Mouse (Mus musculus) spleen, postnatal 4 days (tissue): ENCODE measurements at regions not wholly inside any gene's neighbourhood (a gene's known extent, or its start where the extent isn't known, plus 50 kb on each side); places are given as distances from the start of the nearest gene placed in this dataset.

ENCODE experiments used
- DNase-seq, 2 experiments: peaks; one replicate each; pipeline ENCODE4 v3.0.0; 2022; ENCODE audit warnings: low spot score in 2 of 2

GRCm38 (mm10) chr10:26434586-26434985 lies 58.8 kb upstream of the L3mbtl3 start:
- no peak for DNase-seq

GRCm38 (mm10) chr10:26440720-26441119 lies 64.9 kb upstream of the L3mbtl3 start:
- DNase-seq, result no peak

- DNase-seq, result no peak
These were observed 108.5 kb upstream of the L3mbtl3 start for GRCm38 (mm10) chr10:26484311-26484710.

GRCm38 (mm10) chr10:26491351-26491750 lies 115.6 kb upstream of the L3mbtl3 start:
- DNase-seq, result no peak

- DNase-seq, result no peak
These were observed 116.4 kb upstream of the L3mbtl3 start for GRCm38 (mm10) chr10:26492146-26492545.

GRCm38 (mm10) chr10:26492856-26493484 lies 117.2 kb upstream of the L3mbtl3 start:
- DNase-seq, result no peak

- no peak for DNase-seq
These were observed 118.0 kb upstream of the L3mbtl3 start for GRCm38 (mm10) chr10:26493801-26494200.

- peak; percentile 17 to 65 for DNase-seq
These were observed 118.6 kb upstream of the L3mbtl3 start for GRCm38 (mm10) chr10:26494380-26494781.

- DNase-seq, result no peak
These were observed 124.6 kb upstream of the L3mbtl3 start for GRCm38 (mm10) chr10:26500265-26500935.

- no peak for DNase-seq
These were observed 145.1 kb upstream of the L3mbtl3 start for GRCm38 (mm10) chr10:26520879-26521278.

GRCm38 (mm10) chr10:26525848-26526546 lies 150.2 kb upstream of the L3mbtl3 start:
- DNase-seq, result no peak

GRCm38 (mm10) chr10:26540189-26540588 lies 164.4 kb upstream of the L3mbtl3 start:
- DNase-seq, result no peak

- no peak for DNase-seq
These were observed 168.3 kb upstream of the L3mbtl3 start for GRCm38 (mm10) chr10:26544061-26544460.

- DNase-seq, result no peak
These were observed 169.0 kb upstream of the L3mbtl3 start for GRCm38 (mm10) chr10:26544796-26545195.

- DNase-seq, result no peak
These were observed 180.5 kb upstream of the L3mbtl3 start for GRCm38 (mm10) chr10:26556246-26556645.

GRCm38 (mm10) chr10:26558118-26558517 lies 182.3 kb upstream of the L3mbtl3 start:
- no peak for DNase-seq

GRCm38 (mm10) chr10:26559323-26559722 lies 183.6 kb upstream of the L3mbtl3 start:
- DNase-seq, result no peak

GRCm38 (mm10) chr10:26560456-26560855 lies 184.7 kb upstream of the L3mbtl3 start:
- DNase-seq, result no peak

- peak; percentile 30 to 62 for DNase-seq
These were observed 188.7 kb upstream of the L3mbtl3 start for GRCm38 (mm10) chr10:26564462-26564861.

GRCm38 (mm10) chr10:26567613-26568012 lies 185.6 kb upstream of the Arhgap18 start:
- DNase-seq, result no peak

GRCm38 (mm10) chr10:26570468-26570867 lies 182.8 kb upstream of the Arhgap18 start:
- DNase-seq, result no peak

GRCm38 (mm10) chr10:26571377-26571776 lies 181.8 kb upstream of the Arhgap18 start:
- no peak for DNase-seq

GRCm38 (mm10) chr10:26576153-26576552 lies 177.1 kb upstream of the Arhgap18 start:
- DNase-seq, result no peak
